Mouse (Mus musculus): Measurements from ENCODE around the gene Esrrg. TPM values are rescaled to one million over a fixed set of nuclear protein-coding genes. Genes with fewer than 3 reads are reported as not detected.

The Esrrg gene
- polyA plus RNA-seq, 1 experiment from 2014 or later, result 1.0 TPM

- WGBS, result 85% methylated on average over 8 of the region's 8 CpGs
- H3K9ac ChIP-seq (ENCODE audit: low read length), result no peak overlapping the region
These were observed 36.7 kb downstream of the Esrrg start for GRCm38 (mm10) chr1:187645258-187645657.

GRCm38 (mm10) chr1:187648551-187648950 is 40.0 kb downstream of the Esrrg start:
- no peaks in the 10 kb centered on the region for H3K36me3 ChIP-seq (ENCODE audit: control insufficient read depth, insufficient read depth, low read length)
- H3K9me3 ChIP-seq (ENCODE audit: control insufficient read depth, low read length), result no peaks in the 10 kb centered on the region
- no peak overlapping the region for H3K27ac ChIP-seq (ENCODE audit: low read length)
- no peak overlapping the region for H3K4me2 ChIP-seq (ENCODE audit: low read depth, low read length)
- ATAC-seq (ENCODE audit: low read depth), result no peak
- peaks cover 16% of the 10 kb centered on the region for H3K4me1 ChIP-seq (replicated peaks; ENCODE audit: control insufficient read depth, insufficient read depth, low read length)
- 93% methylated on average over 8 of the region's 8 CpGs for WGBS
- H3K9ac ChIP-seq (ENCODE audit: low read length), result no peak overlapping the region
- no peak overlapping the region for H3K4me3 ChIP-seq (ENCODE audit: low read length)
- no peaks in the 10 kb centered on the region for H3K27me3 ChIP-seq (ENCODE audit: control insufficient read depth, insufficient read depth, low read depth, low read length)

More at GRCm38 (mm10) chr1:187645258-187645657, 36.7 kb downstream of the Esrrg start:
- Histone ChIP-seq H3K4me3 (ENCODE audit: low read length) (no peak overlapping the region), H3K9me3 (ENCODE audit: control insufficient read depth, low read length) (no peaks in the 10 kb centered on the region), H3K4me2 (ENCODE audit: low read depth, low read length) (no peak overlapping the region), H3K27me3 (ENCODE audit: control insufficient read depth, insufficient read depth, low read depth, low read length) (no peaks in the 10 kb centered on the region), H3K4me1 (replicated peaks; ENCODE audit: control insufficient read depth, insufficient read depth, low read length) (0 out of 2 replicates have a peak, but pooled peaks cover 3% of the 10 kb centered on the region), H3K27ac (ENCODE audit: low read length) (no peak overlapping the region), H3K36me3 (ENCODE audit: control insufficient read depth, insufficient read depth, low read length) (no peaks in the 10 kb centered on the region)
- no peak for ATAC-seq (ENCODE audit: low read depth)

GRCm38 (mm10) chr1:187649871-187650270 is 41.3 kb downstream of the Esrrg start:
- no peak overlapping the region for H3K9ac ChIP-seq (ENCODE audit: low read length)
- H3K4me1 ChIP-seq (replicated peaks; ENCODE audit: control insufficient read depth, insufficient read depth, low read length), result peaks cover 20% of the 10 kb centered on the region
- no peak overlapping the region for H3K4me2 ChIP-seq (ENCODE audit: low read depth, low read length)
- no peak overlapping the region for H3K27ac ChIP-seq (ENCODE audit: low read length)
- H3K4me3 ChIP-seq (ENCODE audit: low read length), result no peak overlapping the region
- H3K36me3 ChIP-seq (ENCODE audit: control insufficient read depth, insufficient read depth, low read length), result no peaks in the 10 kb centered on the region
- WGBS, result 38% methylated on average over 5 of the region's 5 CpGs
- H3K27me3 ChIP-seq (ENCODE audit: control insufficient read depth, insufficient read depth, low read depth, low read length), result no peaks in the 10 kb centered on the region
- H3K9me3 ChIP-seq (ENCODE audit: control insufficient read depth, low read length), result no peaks in the 10 kb centered on the region
- no peak for ATAC-seq (ENCODE audit: low read depth)

GRCm38 (mm10) chr1:187650786-187651687 is 42.4 kb downstream of the Esrrg start:
- peaks cover 20% of the 10 kb centered on the region for H3K4me1 ChIP-seq (replicated peaks; ENCODE audit: control insufficient read depth, insufficient read depth, low read length)
- H3K36me3 ChIP-seq (ENCODE audit: control insufficient read depth, insufficient read depth, low read length), result no peaks in the 10 kb centered on the region
- H3K9ac ChIP-seq (ENCODE audit: low read length), result peak overlapping the region; percentile 83
- no peaks in the 10 kb centered on the region for H3K27me3 ChIP-seq (ENCODE audit: control insufficient read depth, insufficient read depth, low read depth, low read length)
- H3K4me2 ChIP-seq (ENCODE audit: low read depth, low read length), result peak overlapping the region; percentile 96
- WGBS, result 7% methylated on average over 24 of the region's 24 CpGs
- peak overlapping the region; percentile 67 for H3K4me3 ChIP-seq (ENCODE audit: low read length)
- no peaks in the 10 kb centered on the region for H3K9me3 ChIP-seq (ENCODE audit: control insufficient read depth, low read length)
- H3K27ac ChIP-seq (ENCODE audit: low read length), result no peak overlapping the region
- ATAC-seq (ENCODE audit: low read depth), result no peak

GRCm38 (mm10) chr1:187651688-187652241 is 43.2 kb downstream of the Esrrg start:
- ATAC-seq (ENCODE audit: low read depth), result peak; percentile 79
- Histone ChIP-seq H3K4me2 (ENCODE audit: low read depth, low read length) (peak overlapping the region; percentile 96), H3K4me3 (ENCODE audit: low read length) (peak overlapping the region; percentile 67), H3K9ac (ENCODE audit: low read length) (peak overlapping the region; percentile 83), H3K27ac (ENCODE audit: low read length) (peak overlapping the region; percentile 44; the same call in 1 of the 2 replicates), H3K27me3 (ENCODE audit: control insufficient read depth, insufficient read depth, low read depth, low read length) (no peaks in the 10 kb centered on the region), H3K4me1 (replicated peaks; ENCODE audit: control insufficient read depth, insufficient read depth, low read length) (peaks cover 20% of the 10 kb centered on the region), H3K36me3 (ENCODE audit: control insufficient read depth, insufficient read depth, low read length) (no peaks in the 10 kb centered on the region), H3K9me3 (ENCODE audit: control insufficient read depth, low read length) (no peaks in the 10 kb centered on the region)
- 0% methylated on average over 47 of the region's 47 CpGs for WGBS

- 11% methylated on average over 7 of the region's 7 CpGs for WGBS
- H3K27me3 ChIP-seq (ENCODE audit: control insufficient read depth, insufficient read depth, low read depth, low read length), result no peaks in the 10 kb centered on the region
- no peaks in the 10 kb centered on the region for H3K9me3 ChIP-seq (ENCODE audit: control insufficient read depth, low read length)
- no peaks in the 10 kb centered on the region for H3K36me3 ChIP-seq (ENCODE audit: control insufficient read depth, insufficient read depth, low read length)
- peak; percentile 11; the same call in 1 of the 2 replicates for ATAC-seq (ENCODE audit: low read depth)
- no peak overlapping the region for H3K27ac ChIP-seq (ENCODE audit: low read length)
- peak overlapping the region; percentile 67 for H3K4me3 ChIP-seq (ENCODE audit: low read length)
- H3K4me2 ChIP-seq (ENCODE audit: low read depth, low read length), result peak overlapping the region; percentile 96
- H3K9ac ChIP-seq (ENCODE audit: low read length), result no peak overlapping the region
- peaks cover 20% of the 10 kb centered on the region for H3K4me1 ChIP-seq (replicated peaks; ENCODE audit: control insufficient read depth, insufficient read depth, low read length)
These were observed 43.9 kb downstream of the Esrrg start for GRCm38 (mm10) chr1:187652445-187652844.

GRCm38 (mm10) chr1:187653390-187653789 is 44.8 kb downstream of the Esrrg start:
- Histone ChIP-seq H3K4me1 (replicated peaks; ENCODE audit: control insufficient read depth, insufficient read depth, low read length) (peaks cover 20% of the 10 kb centered on the region), H3K27me3 (ENCODE audit: control insufficient read depth, insufficient read depth, low read depth, low read length) (no peaks in the 10 kb centered on the region), H3K4me2 (ENCODE audit: low read depth, low read length) (peak overlapping the region; percentile 96; the same call in 1 of the 2 replicates), H3K4me3 (ENCODE audit: low read length) (no peak overlapping the region), H3K27ac (ENCODE audit: low read length) (peak overlapping the region; percentile 24), H3K9me3 (ENCODE audit: control insufficient read depth, low read length) (no peaks in the 10 kb centered on the region), H3K36me3 (ENCODE audit: control insufficient read depth, insufficient read depth, low read length) (no peaks in the 10 kb centered on the region), H3K9ac (ENCODE audit: low read length) (no peak overlapping the region)
- peak; percentile 50 for ATAC-seq (ENCODE audit: low read depth)
- 25% methylated on average over 9 of the region's 9 CpGs for WGBS

- Histone ChIP-seq H3K4me2 (ENCODE audit: low read depth, low read length) (0 out of 2 replicates have a peak overlapping the region, but pooled peaks have one; percentile 21), H3K4me3 (ENCODE audit: low read length) (no peak overlapping the region), H3K27me3 (ENCODE audit: control insufficient read depth, insufficient read depth, low read depth, low read length) (no peaks in the 10 kb centered on the region), H3K9ac (ENCODE audit: low read length) (no peak overlapping the region), H3K4me1 (replicated peaks; ENCODE audit: control insufficient read depth, insufficient read depth, low read length) (peaks cover 22% of the 10 kb centered on the region), H3K36me3 (ENCODE audit: control insufficient read depth, insufficient read depth, low read length) (no peaks in the 10 kb centered on the region), H3K9me3 (ENCODE audit: control insufficient read depth, low read length) (no peaks in the 10 kb centered on the region), H3K27ac (ENCODE audit: low read length) (peak overlapping the region; percentile 34; the same call in 1 of the 2 replicates)
- ATAC-seq (ENCODE audit: low read depth), result peak; percentile 71; the same call in 1 of the 2 replicates
- WGBS, result 24% methylated on average over 9 of the region's 9 CpGs
These were observed 52.4 kb downstream of the Esrrg start for GRCm38 (mm10) chr1:187660963-187661362.

- ATAC-seq (ENCODE audit: low read depth), result peak; percentile 47; the same call in 1 of the 2 replicates
- WGBS, result 18% methylated on average over 12 of the region's 12 CpGs
- Histone ChIP-seq H3K9ac (ENCODE audit: low read length) (peak overlapping the region; percentile 12; the same call in 1 of the 2 replicates), H3K27ac (ENCODE audit: low read length) (no peak overlapping the region), H3K9me3 (ENCODE audit: control insufficient read depth, low read length) (no peaks in the 10 kb centered on the region), H3K36me3 (ENCODE audit: control insufficient read depth, insufficient read depth, low read length) (no peaks in the 10 kb centered on the region), H3K4me3 (ENCODE audit: low read length) (peak overlapping the region; percentile 13; the same call in 1 of the 2 replicates), H3K27me3 (ENCODE audit: control insufficient read depth, insufficient read depth, low read depth, low read length) (no peaks in the 10 kb centered on the region), H3K4me1 (replicated peaks; ENCODE audit: control insufficient read depth, insufficient read depth, low read length) (peaks cover 22% of the 10 kb centered on the region), H3K4me2 (ENCODE audit: low read depth, low read length) (peak overlapping the region; percentile 45)
These were observed 53.6 kb downstream of the Esrrg start for GRCm38 (mm10) chr1:187662083-187662609.
